Mouse (Mus musculus): ENCODE data around the gene Ptprcap. TPM values are rescaled to one million over a fixed set of nuclear protein-coding genes. Genes with fewer than 3 reads are reported as not detected.

Gene Ptprcap
- total RNA-seq, 2 experiments from 2014 or later: 0.99 to 2.5 TPM

DNA sequence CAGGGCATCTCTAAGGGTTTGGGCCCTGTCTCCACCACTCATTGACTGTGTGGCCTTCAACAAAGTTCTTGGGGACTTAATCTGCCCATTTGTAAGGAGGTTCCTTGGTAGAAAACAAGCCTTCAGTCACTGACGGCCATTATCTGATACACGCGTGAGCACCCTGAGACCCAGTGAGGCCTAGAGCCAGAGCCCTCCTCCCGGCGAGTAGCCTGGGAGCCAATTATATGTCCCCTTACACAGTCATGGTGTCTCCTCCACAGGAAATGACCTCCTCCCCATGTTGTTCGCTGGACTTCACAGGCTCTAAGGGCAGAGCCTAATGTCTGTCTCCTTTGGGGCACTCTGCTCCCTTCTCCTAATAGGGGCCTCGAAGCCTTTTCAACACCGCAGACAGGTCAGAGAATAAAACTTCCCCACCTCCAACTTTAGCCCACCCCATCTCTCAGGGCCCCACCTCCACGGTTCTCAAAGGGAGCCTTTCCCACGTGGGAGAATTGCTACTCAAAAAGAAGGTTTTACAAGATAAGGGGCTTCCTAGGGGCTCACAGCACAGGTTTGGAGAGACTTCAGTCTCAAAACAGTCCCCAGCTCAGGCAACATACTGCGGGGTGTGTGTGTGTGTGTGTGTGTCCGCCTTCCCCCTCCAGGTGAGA is 6.9 kb upstream of the Ptprcap start:
- no peak for DNase-seq (ENCODE audit: low spot score in 2 of 2)

- no peak for DNase-seq (ENCODE audit: low spot score in 2 of 2)
Measured at GRCm38 (mm10) chr19:4147022-4147405, 6.4 kb upstream of the Ptprcap start.

DNA sequence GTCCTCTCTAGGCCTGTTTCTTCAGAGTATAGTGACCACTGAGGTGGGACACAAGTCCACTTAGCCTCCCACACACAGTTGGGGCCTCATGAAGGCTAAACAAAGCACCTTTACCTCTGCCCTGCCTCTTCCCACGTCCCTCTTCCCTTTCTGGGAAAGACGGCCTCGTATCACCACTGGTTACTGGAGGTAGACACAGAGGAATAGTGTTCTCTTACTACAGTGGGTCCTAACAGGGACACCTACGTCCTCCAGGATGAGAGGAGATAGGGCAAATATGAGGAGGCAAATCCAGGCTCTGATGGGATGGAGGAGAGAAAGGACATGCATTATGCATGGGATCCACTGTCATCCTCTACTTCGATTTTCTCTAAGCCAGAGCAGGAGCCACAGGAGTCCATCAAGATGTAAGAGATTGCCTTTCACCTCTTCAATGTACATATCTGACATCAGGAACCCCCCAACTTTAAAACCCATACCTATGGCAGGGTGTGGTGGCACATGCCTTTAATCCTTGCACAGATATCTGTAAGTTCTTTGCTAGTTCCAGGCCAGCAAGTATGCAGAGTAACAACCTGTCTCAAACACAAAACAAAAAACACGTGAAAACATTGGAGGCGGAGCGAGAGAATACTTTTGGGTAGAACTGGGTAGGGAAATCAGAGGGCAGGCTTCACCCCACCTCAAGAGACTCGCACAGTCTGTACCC is 5.5 kb upstream of the Ptprcap start:
- DNase-seq (ENCODE audit: low spot score in 2 of 2): no peak

- peak; percentile 92 to 95 for DNase-seq (ENCODE audit: low spot score in 2 of 2)
Measured at GRCm38 (mm10) chr19:4148491-4148806, 5.0 kb upstream of the Ptprcap start, which contains the start of gene Coro1b. Gene Coro1b (plus strand): TSS chr19:4148619.

DNA sequence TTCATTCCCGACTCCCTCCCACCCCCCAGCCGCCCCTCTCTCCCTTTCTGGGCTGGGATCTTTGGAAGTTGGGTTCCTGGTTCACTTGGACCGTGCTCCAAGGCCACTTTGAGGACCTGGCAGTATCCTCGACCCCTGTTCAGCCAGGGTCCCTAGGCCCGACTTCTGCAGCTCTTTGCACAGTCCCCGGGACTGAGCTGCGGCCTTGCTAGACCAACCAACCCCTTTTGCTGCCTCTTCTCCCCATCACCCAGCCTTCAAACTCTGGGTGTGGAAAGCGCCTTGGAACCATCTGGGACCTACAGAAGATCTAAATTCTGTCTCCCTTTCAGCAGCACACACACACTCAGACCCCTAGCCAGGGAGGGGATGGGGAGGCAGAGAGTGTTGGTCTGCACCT is 4.6 kb upstream of the Ptprcap start:
- DNase-seq (ENCODE audit: low spot score in 2 of 2): no peak

GRCm38 (mm10) chr19:4149283-4149682 is 4.1 kb upstream of the Ptprcap start:
- no peak for DNase-seq (ENCODE audit: low spot score in 2 of 2)

- no peak for DNase-seq (ENCODE audit: low spot score in 2 of 2)
Measured at GRCm38 (mm10) chr19:4149764-4150461, 3.5 kb upstream of the Ptprcap start.

DNA sequence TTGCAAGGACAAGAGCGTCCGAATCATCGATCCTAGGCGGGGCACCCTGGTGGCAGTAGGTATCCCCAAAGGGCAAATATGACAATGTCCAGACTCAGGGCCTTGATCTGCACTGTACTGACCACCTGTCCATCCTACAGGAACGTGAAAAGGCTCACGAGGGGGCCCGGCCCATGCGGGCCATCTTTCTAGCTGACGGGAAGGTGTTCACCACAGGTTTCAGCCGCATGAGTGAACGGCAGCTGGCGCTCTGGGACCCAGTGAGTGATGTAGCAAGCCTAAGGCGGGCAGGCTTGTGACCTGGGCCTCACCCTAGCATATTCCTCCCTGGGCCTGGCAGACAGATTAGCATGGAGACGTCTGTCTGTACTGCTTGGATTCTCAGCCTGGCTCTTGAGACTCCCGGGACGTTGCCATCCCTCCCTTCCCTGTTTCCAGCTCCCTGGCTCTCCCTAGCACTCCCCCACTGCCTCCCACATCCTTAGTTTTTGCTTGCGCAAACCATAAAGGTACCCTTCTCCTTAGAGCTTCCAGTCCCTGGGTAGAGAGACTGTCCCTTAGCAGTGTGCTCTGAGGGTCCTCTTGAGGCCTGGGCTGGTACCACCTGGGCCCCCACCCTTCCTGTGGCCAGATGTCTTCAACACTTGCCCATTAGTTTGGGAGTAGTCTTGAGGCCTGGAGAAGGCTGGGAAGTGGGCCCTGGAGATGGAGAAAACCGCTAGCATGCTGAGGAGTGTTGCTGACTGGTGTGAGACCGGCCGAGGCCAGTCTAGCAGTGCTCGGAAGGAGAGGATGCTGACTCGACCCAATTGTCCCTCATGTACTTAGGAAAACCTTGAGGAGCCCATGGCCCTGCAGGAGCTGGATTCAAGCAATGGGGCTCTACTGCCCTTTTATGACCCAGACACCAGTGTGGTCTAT is 2.6 kb upstream of the Ptprcap start:
- DNase-seq (ENCODE audit: low spot score in 2 of 2): no peak

- no peak for DNase-seq (ENCODE audit: low spot score in 2 of 2)
Measured at GRCm38 (mm10) chr19:4151488-4151860, 1.9 kb upstream of the Ptprcap start.

- no peak for DNase-seq (ENCODE audit: low spot score in 2 of 2)
Measured at GRCm38 (mm10) chr19:4151898-4152297, 1.5 kb upstream of the Ptprcap start.

DNA sequence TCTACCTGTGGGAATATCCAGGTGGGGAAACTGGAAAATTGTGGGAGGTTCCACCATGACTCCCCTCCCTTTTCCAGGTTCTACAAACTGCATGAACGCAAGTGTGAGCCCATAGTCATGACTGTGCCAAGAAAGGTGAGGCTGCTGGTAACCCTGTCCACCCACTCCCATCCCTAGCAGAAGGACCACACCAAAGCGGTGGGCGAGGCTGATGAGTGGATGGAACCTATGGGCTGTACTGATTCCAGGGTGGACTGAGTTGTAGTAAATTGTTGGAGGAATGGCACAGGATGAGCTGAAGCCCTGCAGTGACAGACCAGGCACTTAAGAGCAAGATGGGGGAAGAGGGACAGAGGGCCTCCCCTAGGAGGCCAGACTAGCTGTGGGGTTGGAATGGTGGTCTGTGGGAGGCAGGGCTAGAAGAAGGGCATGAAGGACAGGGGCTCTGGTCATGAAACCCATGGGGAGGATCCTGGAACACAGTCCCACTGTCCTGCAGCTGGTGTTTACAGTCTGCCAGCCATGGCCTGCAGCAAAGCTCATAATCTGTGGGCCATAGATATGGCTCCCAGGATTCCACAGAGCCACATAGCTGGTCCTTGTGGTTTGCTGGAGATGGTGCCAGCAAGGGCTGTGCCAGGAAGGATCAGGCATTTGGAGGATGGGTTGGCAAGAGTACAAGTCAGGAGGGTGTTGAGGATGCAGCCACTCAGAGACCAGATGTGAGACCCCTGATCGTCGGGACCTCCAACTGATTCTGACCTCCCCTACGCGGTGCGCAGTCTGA is 766 bp upstream of the Ptprcap start:
- DNase-seq (ENCODE audit: low spot score in 2 of 2): no peak

GRCm38 (mm10) chr19:4154437-4155222 is 1.2 kb downstream of the Ptprcap start:
- DNase-seq (ENCODE audit: low spot score in 2 of 2): no peak

- DNase-seq (ENCODE audit: low spot score in 2 of 2): no peak
Measured at GRCm38 (mm10) chr19:4155223-4156072, 2.0 kb downstream of the Ptprcap start.

DNA sequence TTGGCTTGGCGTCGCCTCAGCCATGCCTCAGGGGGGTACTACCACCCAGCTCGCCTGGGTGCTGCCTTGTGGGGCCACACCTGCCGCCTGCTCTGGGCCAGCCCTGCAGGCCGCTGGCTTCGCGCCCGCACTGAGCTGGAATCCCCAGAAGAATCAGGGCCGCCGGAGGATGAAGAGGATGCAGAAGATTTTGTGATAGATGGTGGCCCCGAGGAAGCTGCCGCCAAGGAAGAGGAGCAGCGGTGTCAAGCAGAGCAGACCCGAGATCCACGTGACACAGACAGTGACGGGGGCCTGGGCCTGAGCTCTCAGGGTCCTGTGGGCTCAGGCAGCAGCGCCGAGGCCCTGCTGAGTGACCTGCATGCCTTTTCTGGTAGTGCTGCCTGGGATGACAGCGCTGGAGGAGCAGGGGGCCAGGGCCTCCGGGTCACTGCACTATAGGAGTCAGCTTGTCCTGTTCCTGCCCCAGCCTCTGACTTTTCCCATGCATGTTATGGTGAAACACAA is 2.7 kb downstream of the Ptprcap start:
- no peak for DNase-seq (ENCODE audit: low spot score in 2 of 2)

- DNase-seq (ENCODE audit: low spot score in 2 of 2): no peak
Measured at GRCm38 (mm10) chr19:4156771-4157170, 3.4 kb downstream of the Ptprcap start.

- DNase-seq (ENCODE audit: low spot score in 2 of 2): no peak
Measured at GRCm38 (mm10) chr19:4159049-4159448, 5.6 kb downstream of the Ptprcap start.

- peak; percentile 95 to 98 for DNase-seq (ENCODE audit: low spot score in 2 of 2)
Measured at GRCm38 (mm10) chr19:4162646-4163542, 9.5 kb downstream of the Ptprcap start, which contains the start of gene Rps6kb2. Gene Rps6kb2 (minus strand): TSS chr19:4163354.

DNA sequence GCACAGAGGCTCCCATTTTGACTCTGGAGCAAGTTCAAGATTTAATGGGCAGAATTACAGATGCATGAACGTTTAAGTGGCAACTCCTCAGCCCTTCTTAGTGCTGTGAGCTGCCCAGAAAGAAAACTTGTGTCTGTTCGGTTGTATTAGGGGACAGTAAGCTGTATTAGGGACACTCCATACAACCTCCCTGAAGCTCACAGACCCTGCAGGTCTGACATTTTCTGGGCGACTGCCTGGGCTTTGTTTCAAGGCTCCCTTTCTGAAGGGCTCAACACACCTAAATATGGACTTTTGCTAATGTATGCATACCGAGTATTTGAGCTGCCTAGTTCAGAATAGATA is 10.1 kb downstream of the Ptprcap start:
- DNase-seq (ENCODE audit: low spot score in 2 of 2): no peak

Measured in layer of hippocampus, postnatal 14 days (tissue).